Comparison of ENCODE assay signal across 9 mouse cellular contexts in genomic region chr6:22875614-22876541, GRCm38 (mm10). TPM values are rescaled to one million over a fixed set of nuclear protein-coding genes. Genes with fewer than 3 reads are reported as not detected.
A peak's percentile ranks its signal among the peaks of the same experiment; 100 is the strongest.
DNase-seq lines count a peak whose midpoint lies in the region; ATAC-seq and TF ChIP-seq lines count a peak whose summit lies in the region.
"Had no signal": no experiment of that assay in that cellular context is flagged by ENCODE, and none has a peak within 500 bp of the region (broad histone marks: within the 10 kb centered on the region; RNA-seq: fewer than 3 reads in every experiment).

No protein-coding gene starts in this region.

- DNase-seq in heart, adult 9 months (ENCODE audit: low spot score in 2 of 2): no peak
- DNase-seq in 3134 (ENCODE audit: extremely low read depth, insufficient read length, low spot score): peak; percentile 6
- DNase-seq in brain, embryonic 14.5 days (ENCODE audit: low read depth): peak; percentile 67
- peak; percentile 43 for DNase-seq in right cerebral cortex, postnatal 4 days
- no peak for DNase-seq in urinary bladder, postnatal 25 days (ENCODE audit: low spot score)

- H3K4me2 ChIP-seq in heart, embryonic 11.5 days: peak overlapping the region; percentile 96
- H3K4me2 ChIP-seq in heart, embryonic 16.5 days (ENCODE audit: low read depth, low read length): peak overlapping the region; percentile 91
- H3K4me2 ChIP-seq in limb, embryonic 15.5 days: peak overlapping the region; percentile 96

- H3K9me3 ChIP-seq in heart, embryonic 11.5 days (replicated peaks; ENCODE audit: control insufficient read depth, low read length): no peaks in the 10 kb centered on the region
- no peaks in the 10 kb centered on the region for H3K9me3 ChIP-seq in heart, embryonic 16.5 days (replicated peaks; ENCODE audit: control insufficient read depth, low read length)
- H3K9me3 ChIP-seq in limb, embryonic 15.5 days: no peaks in the 10 kb centered on the region

- WGBS in heart, embryonic 11.5 days (ENCODE audit: insufficient replicate concordance): 3% methylated on average over 45 of the region's 45 CpGs
- WGBS in heart, embryonic 16.5 days: 2% methylated on average over 45 of the region's 45 CpGs
- WGBS in limb, embryonic 15.5 days: 1% methylated on average over 45 of the region's 45 CpGs

- TF ChIP-seq CTCF in brain, embryonic 14.5 days (IDR thresholded peaks at IDR 0.05; ENCODE audit: borderline replicate concordance, extremely low read depth, insufficient read depth, insufficient read length): no peak

- H3K36me3 ChIP-seq in heart, embryonic 11.5 days (ENCODE audit: control insufficient read depth, insufficient read depth, low read length): no peaks in the 10 kb centered on the region
- no peaks in the 10 kb centered on the region for H3K36me3 ChIP-seq in heart, embryonic 16.5 days (ENCODE audit: control insufficient read depth, insufficient read depth)
- H3K36me3 ChIP-seq in limb, embryonic 15.5 days: no peaks in the 10 kb centered on the region

- H3K4me1 ChIP-seq in heart, embryonic 11.5 days (ENCODE audit: control insufficient read depth, insufficient read depth, low read length): no peaks in the 10 kb centered on the region
- H3K4me1 ChIP-seq in heart, embryonic 16.5 days (ENCODE audit: control insufficient read depth, insufficient read depth, low read length): peaks cover 3% of the 10 kb centered on the region
- peaks cover 6% of the 10 kb centered on the region; the same call in 1 of the 2 replicates for H3K4me1 ChIP-seq in limb, embryonic 15.5 days

- peak overlapping the region; percentile 12 for H3K9ac ChIP-seq in heart, embryonic 11.5 days (ENCODE audit: low read depth, low read length)
- peak overlapping the region; percentile 45 for H3K9ac ChIP-seq in heart, embryonic 16.5 days (ENCODE audit: low read length)
- peak overlapping the region; percentile 38 for H3K9ac ChIP-seq in limb, embryonic 15.5 days

- TF ChIP-seq POLR2A in brain, embryonic 14.5 days (IDR thresholded peaks at IDR 0.05; ENCODE audit: borderline replicate concordance, extremely low read depth, insufficient read depth, insufficient read length, poor library complexity, severe bottlenecking): no peak

- H3K27ac ChIP-seq in heart, embryonic 11.5 days (ENCODE audit: low read depth, low read length): no peak overlapping the region
- H3K27ac ChIP-seq in heart, embryonic 16.5 days (ENCODE audit: low read length): no peak overlapping the region
- no peak overlapping the region for H3K27ac ChIP-seq in limb, embryonic 15.5 days

- peak; percentile 56 for ATAC-seq in heart, embryonic 11.5 days (replicated peaks; ENCODE audit: insufficient number of reproducible peaks, low FRiP score, low TSS enrichment)
- ATAC-seq in heart, embryonic 16.5 days (replicated peaks; ENCODE audit: extremely low read depth, insufficient read depth, low FRiP score): peak; percentile 30; the same call in 1 of the 2 replicates
- 0 out of 2 replicates have a peak, but pooled peaks have one; percentile 44 for ATAC-seq in limb, embryonic 15.5 days (ENCODE audit: insufficient number of reproducible peaks, low FRiP score, low TSS enrichment, low read depth)

- H3K27me3 ChIP-seq in heart, embryonic 11.5 days (ENCODE audit: control insufficient read depth, insufficient read depth, low read length): no peaks in the 10 kb centered on the region; the same call in 1 of the 2 replicates
- H3K27me3 ChIP-seq in heart, embryonic 16.5 days (ENCODE audit: control insufficient read depth, insufficient read depth, low read length): peaks cover 9% of the 10 kb centered on the region
- 0 out of 2 replicates have a peak, but pooled peaks cover 6% of the 10 kb centered on the region for H3K27me3 ChIP-seq in limb, embryonic 15.5 days
- H3K27me3 ChIP-seq: Patski had no signal

- peak overlapping the region; percentile 62 for H3K4me3 ChIP-seq in heart, embryonic 11.5 days (ENCODE audit: low read depth, low read length)
- H3K4me3 ChIP-seq in heart, embryonic 16.5 days (ENCODE audit: low read length): peak overlapping the region; percentile 64
- peak overlapping the region; percentile 54 for H3K4me3 ChIP-seq in limb, embryonic 15.5 days

RNA-seq across cellular contexts. Expression of gene Ptprz1, which starts 0.6 kb away (rescaled TPM):
- polyA plus RNA-seq in heart, embryonic 11.5 days (2014; fragmentation: Nextera tagmentation; extraction: Ambion mirVana): 0.63 and 0.64 TPM in 2 replicates
- polyA plus RNA-seq in brain, embryonic 14.5 days (2012; rRNA removed): 110 and 128 TPM in 2 replicates
- 1.9 and 3.0 TPM in 2 replicates for polyA plus RNA-seq in heart, embryonic 16.5 days (2015; fragmentation: Nextera tagmentation; extraction: Ambion mirVana)
- polyA plus RNA-seq in limb, embryonic 15.5 days (2015; fragmentation: Nextera tagmentation; extraction: Ambion mirVana): 9.7 and 10.2 TPM in 2 replicates

Comparison
In these comparisons a context has a peak if more than half of its experiments do, and no peak if none do; other contexts are left out.
1. DNase-seq: peak in 3134 (single experiment), brain, embryonic 14.5 days (single experiment) and right cerebral cortex, postnatal 4 days (single experiment); none in heart, adult 9 months (0 of 2) and urinary bladder, postnatal 25 days (single experiment).
2. Peak in every context shown above with its lines, with median percentiles within 50 percentile points of each other: ATAC-seq, H3K4me2 ChIP-seq, H3K4me3 ChIP-seq and H3K9ac ChIP-seq.